Mouse (Mus musculus) thymus, adult 2 months (tissue): ENCODE data around the gene Fgfr2. TPM values are rescaled to one million over a fixed set of nuclear protein-coding genes. Genes with fewer than 3 reads are reported as not detected.

Source experiments
- DNase-seq: peaks from one replicate; pipeline ENCODE4 v3.0.0; 2021
- H3K27ac ChIP-seq: fragments of 200-500 bp; 2 replicates; pipeline ENCODE4 v1.5.1; 2012; ENCODE audit warnings: low read length, control low read depth; ENCODE audit not compliant: control insufficient read depth, insufficient read depth
- H3K27me3 ChIP-seq: fragments of 200-500 bp; 2 replicates; pipeline ENCODE4 v1.6.1; 2012; ENCODE audit warnings: mild to moderate bottlenecking, low read length, moderate library complexity, mixed read lengths; ENCODE audit not compliant: control insufficient read depth, insufficient read depth
- H3K36me3 ChIP-seq: fragments of 200-500 bp; 2 replicates; pipeline ENCODE4 v1.6.1; 2012; ENCODE audit warnings: mild to moderate bottlenecking, low read length, moderate library complexity; ENCODE audit not compliant: control insufficient read depth, insufficient read depth
- H3K4me1 ChIP-seq: fragments of 200-500 bp; replicated peaks from 2 replicates; pipeline ENCODE4 v1.6.1; 2012; ENCODE audit warnings: low read length; ENCODE audit not compliant: control insufficient read depth, insufficient read depth
- H3K4me3 ChIP-seq: fragments of 200-500 bp; 2 replicates; pipeline ENCODE4 v1.5.1; 2012; ENCODE audit warnings: mild to moderate bottlenecking, low read length, control low read depth, moderate library complexity; ENCODE audit not compliant: control insufficient read depth, insufficient read depth
- CTCF ChIP-seq: fragments of 200-500 bp; IDR thresholded peaks from 2 replicates; pipeline ENCODE4 v1.5.1; 2012; ENCODE audit warnings: mild to moderate bottlenecking, control low read depth, low read length, moderate library complexity, borderline replicate concordance; ENCODE audit not compliant: control insufficient read depth, poor library complexity, insufficient read depth; ENCODE audit errors: extremely low read depth
- POLR2A ChIP-seq: fragments of 200-500 bp; IDR thresholded peaks from 2 replicates; pipeline ENCODE4 v1.6.1; 2012; ENCODE audit warnings: mild to moderate bottlenecking, low read length, control low read depth, moderate library complexity; ENCODE audit not compliant: control insufficient read depth, poor library complexity, insufficient read depth; ENCODE audit errors: extremely low read depth
- WGBS: fragments of 180-500 bp; shearing (Covaris S2); methylation state at CpG from one replicate; pipeline ENCODE4 v1.1.7; 2018; 5-methylcytosine and 5-hydroxymethylcytosine counted together
- polyA plus RNA-seq: library from polyadenylated mRNA; depleted of rRNA; stranded (reverse); fragments of >200 nt; gene quantifications from 2 replicates; pipeline ENCODE4 v1.2.3, GENCODE M21; 2012

Fgfr2 gene
- polyA plus RNA-seq, 1 experiment: 12.1 TPM

DNA sequence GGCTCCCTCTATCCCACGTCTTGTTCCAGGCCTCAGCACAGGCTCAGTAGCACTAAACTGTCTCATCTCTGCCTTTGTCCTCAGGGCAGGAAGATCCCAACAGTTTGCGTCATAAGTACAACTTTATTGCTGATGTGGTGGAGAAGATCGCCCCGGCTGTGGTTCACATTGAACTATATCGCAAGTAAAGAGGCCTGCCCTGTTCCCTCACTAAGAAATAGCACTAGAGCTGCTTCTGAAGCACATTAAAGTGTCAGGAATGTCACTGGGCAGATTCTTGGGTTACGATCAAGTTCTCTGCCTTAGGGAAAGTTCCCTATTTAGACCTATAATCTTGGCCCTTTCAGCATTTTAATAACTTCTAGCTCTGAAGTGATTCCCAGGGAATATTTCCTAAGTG lies 2161.7 kb downstream of the Fgfr2 start:
- no peak overlapping the region for H3K4me3 ChIP-seq

GRCm38 (mm10) chr7:130959868-130960267 lies 2163.3 kb downstream of the Fgfr2 start:
- H3K4me1 ChIP-seq: no peaks in the 10 kb centered on the region
- 43% methylated on average over 7 of the region's 7 CpGs for WGBS
- no peak for DNase-seq
- H3K27ac ChIP-seq: no peak overlapping the region
- H3K36me3 ChIP-seq: no peaks in the 10 kb centered on the region
- TF ChIP-seq POLR2A (no peak), CTCF (no peak)
- no peak overlapping the region for H3K4me3 ChIP-seq
- H3K27me3 ChIP-seq: no peaks in the 10 kb centered on the region

More for the DNA sequence above, 2161.7 kb downstream of the Fgfr2 start:
- no peak for TF ChIP-seq POLR2A
- TF ChIP-seq CTCF: no peak
- Histone ChIP-seq H3K36me3 (no peaks in the 10 kb centered on the region), H3K4me1 (no peaks in the 10 kb centered on the region), H3K27ac (no peak overlapping the region), H3K27me3 (no peaks in the 10 kb centered on the region)
- DNase-seq: no peak
- 96% methylated on average over 6 of the region's 6 CpGs for WGBS

GRCm38 (mm10) chr7:130958551-130958950 lies 2164.6 kb downstream of the Fgfr2 start:
- Histone ChIP-seq H3K4me1 (no peaks in the 10 kb centered on the region), H3K27me3 (no peaks in the 10 kb centered on the region), H3K27ac (no peak overlapping the region), H3K4me3 (no peak overlapping the region), H3K36me3 (no peaks in the 10 kb centered on the region)
- WGBS: 95% methylated on average over 7 of the region's 7 CpGs
- no peak for TF ChIP-seq POLR2A
- TF ChIP-seq CTCF: no peak
- DNase-seq: no peak

DNA sequence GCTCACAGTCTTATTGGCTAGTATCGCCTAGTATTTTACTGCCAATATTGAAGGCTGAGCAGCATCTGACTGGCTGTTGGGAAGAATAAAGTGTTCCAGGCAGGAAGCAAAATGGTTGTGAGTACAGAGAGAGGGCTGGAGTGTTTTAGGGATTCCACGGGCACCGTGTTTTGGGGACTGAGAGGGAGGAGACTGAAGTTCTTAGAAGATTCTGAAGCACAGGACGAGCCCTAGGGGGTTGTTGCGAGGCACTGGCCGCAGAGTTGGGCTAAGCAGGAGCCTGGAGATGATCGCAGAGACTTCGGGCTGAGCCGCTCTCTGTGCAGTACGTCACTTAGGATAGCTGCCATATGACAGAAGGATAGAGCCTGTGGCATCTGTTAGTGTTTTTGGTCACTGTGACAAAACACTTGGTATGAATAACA lies 2169.0 kb downstream of the Fgfr2 start:
- TF ChIP-seq CTCF: no peak
- no peak for TF ChIP-seq POLR2A
- no peaks in the 10 kb centered on the region for H3K36me3 ChIP-seq
- no peak overlapping the region for H3K4me3 ChIP-seq
- H3K27me3 ChIP-seq: no peaks in the 10 kb centered on the region
- DNase-seq: no peak
- 92% methylated on average over 10 of the region's 10 CpGs for WGBS
- H3K4me1 ChIP-seq: no peaks in the 10 kb centered on the region
- H3K27ac ChIP-seq: no peak overlapping the region

GRCm38 (mm10) chr7:130953376-130953775 lies 2169.8 kb downstream of the Fgfr2 start:
- Histone ChIP-seq H3K36me3 (no peaks in the 10 kb centered on the region), H3K27ac (no peak overlapping the region), H3K4me1 (no peaks in the 10 kb centered on the region), H3K27me3 (no peaks in the 10 kb centered on the region), H3K4me3 (no peak overlapping the region)
- no peak for DNase-seq
- WGBS: 91% methylated on average over 10 of the region's 10 CpGs
- TF ChIP-seq CTCF: no peak
- no peak for TF ChIP-seq POLR2A

GRCm38 (mm10) chr7:130951004-130951403 lies 2172.1 kb downstream of the Fgfr2 start:
- 96% methylated on average over 5 of the region's 5 CpGs for WGBS
- Histone ChIP-seq H3K4me3 (no peak overlapping the region), H3K27me3 (no peaks in the 10 kb centered on the region), H3K36me3 (no peaks in the 10 kb centered on the region), H3K4me1 (no peaks in the 10 kb centered on the region), H3K27ac (no peak overlapping the region)
- TF ChIP-seq POLR2A (no peak), CTCF (no peak)
- DNase-seq: no peak

DNA sequence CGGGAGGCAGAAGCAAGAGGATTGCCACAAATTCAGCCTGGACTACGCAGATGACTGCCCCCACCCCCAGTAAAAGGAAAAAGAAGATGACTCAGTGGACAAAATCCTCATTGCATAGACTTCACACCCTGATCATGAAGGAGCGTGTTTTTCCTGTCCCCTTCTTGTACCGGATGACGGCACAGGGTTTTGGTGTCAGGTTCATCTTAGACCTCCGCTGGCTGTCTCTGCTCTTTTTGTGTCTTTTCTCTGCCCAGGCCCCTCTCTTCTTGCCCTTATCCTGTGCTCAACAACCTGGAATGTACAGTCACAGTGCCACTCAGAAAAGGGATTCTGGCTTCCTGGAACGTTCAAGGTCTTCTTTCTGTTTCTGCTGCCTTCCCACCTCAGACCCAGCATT lies 2172.7 kb downstream of the Fgfr2 start:
- WGBS: 90% methylated on average over 7 of the region's 7 CpGs
- DNase-seq: no peak
- H3K4me1 ChIP-seq: no peaks in the 10 kb centered on the region
- no peak for TF ChIP-seq POLR2A
- TF ChIP-seq CTCF: no peak
- H3K4me3 ChIP-seq: no peak overlapping the region
- no peak overlapping the region for H3K27ac ChIP-seq
- H3K36me3 ChIP-seq: no peaks in the 10 kb centered on the region
- no peaks in the 10 kb centered on the region for H3K27me3 ChIP-seq
